13 mouse cellular contexts compared by ENCODE assay signal in the genomic region with DNA sequence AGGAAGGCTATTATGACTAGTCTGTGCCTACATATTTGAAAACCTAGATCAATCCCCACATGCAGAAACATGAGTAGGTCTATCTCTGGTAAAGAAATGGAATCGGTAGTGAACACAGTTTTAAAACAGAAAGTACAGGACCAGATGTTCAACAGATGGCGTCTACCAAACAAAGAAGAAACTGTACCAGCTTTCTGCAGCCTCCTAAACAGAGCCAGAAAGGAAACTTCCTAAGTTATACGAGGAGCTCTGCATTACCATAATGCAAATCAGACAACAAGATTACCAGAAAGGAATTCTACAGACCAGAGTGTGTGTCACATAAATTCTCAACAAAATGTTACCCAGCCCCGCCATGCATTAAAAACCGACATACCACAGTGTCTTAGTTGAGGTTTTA. TPM values are rescaled to one million over a fixed set of nuclear protein-coding genes. Genes with fewer than 3 reads are reported as not detected.
DNase-seq lines count a peak whose midpoint lies in the region; ATAC-seq and TF ChIP-seq lines count a peak whose summit lies in the region.
"Had no signal": no experiment of that assay in that cellular context is flagged by ENCODE, and none has a peak within 500 bp of the region (broad histone marks: within the 10 kb centered on the region; RNA-seq: fewer than 3 reads in every experiment).

No protein-coding gene starts in this region.

- peak; percentile 44 for DNase-seq in kidney, postnatal 0 days (ENCODE audit: low spot score)
- DNase-seq in kidney, postnatal 10 days, result no peak
- DNase-seq in 3134 (ENCODE audit: extremely low read depth, insufficient read length, low spot score), result peak; percentile 30
- no peak for DNase-seq in Patski (ENCODE audit: low read depth, low spot score)
- DNase-seq in limb, embryonic 10.5 days (ENCODE audit: low spot score), result no peak
- DNase-seq in spleen, adult 18-20 months, result no peak
- DNase-seq in heart, postnatal 4 days, result no peak
- DNase-seq: adrenal gland, postnatal 36 days; cerebellum, adult 2 months; thymus, postnatal 36 days had no signal

- ATAC-seq in kidney, postnatal 0 days (replicated peaks; ENCODE audit: low FRiP score, low read depth), result no peak
- ATAC-seq in Patski, result peak; percentile 52
- ATAC-seq: midbrain, embryonic 13.5 days had no signal

- H3K4me3 ChIP-seq in kidney, postnatal 0 days (replicated peaks; ENCODE audit: low read depth, low read length), result no peak overlapping the region
- no peak overlapping the region for H3K4me3 ChIP-seq in limb, embryonic 10.5 days
- H3K4me3 ChIP-seq: hindbrain, embryonic 10.5 days; midbrain, embryonic 13.5 days had no signal

- no peaks in the 10 kb centered on the region for H3K4me1 ChIP-seq in kidney, postnatal 0 days (replicated peaks; ENCODE audit: insufficient read depth, low read length)
- peaks cover 3% of the 10 kb centered on the region; the same call in 1 of the 2 replicates for H3K4me1 ChIP-seq in limb, embryonic 10.5 days

- in situ Hi-C loops in Patski (cut with MboI; ENCODE audit: low pct_unique_long_range_greater_than_20kb), result loop anchor here (10.0 kb wide), 1 partner anchor 599 kb away; no protein-coding TSS in a partner anchor

- H3K4me2 ChIP-seq in kidney, postnatal 0 days (ENCODE audit: low read length), result no peak overlapping the region
- H3K4me2 ChIP-seq: heart, embryonic 11.5 days; midbrain, embryonic 13.5 days had no signal

- H3K27ac ChIP-seq in kidney, postnatal 0 days, result no peak overlapping the region
- peak overlapping the region; percentile 69; the same call in 1 of the 2 replicates for H3K27ac ChIP-seq in limb, embryonic 10.5 days
- H3K27ac ChIP-seq: hindbrain, embryonic 10.5 days; midbrain, embryonic 13.5 days had no signal

- no peaks in the 10 kb centered on the region for H3K27me3 ChIP-seq in kidney, postnatal 0 days (ENCODE audit: insufficient read depth, low read length)
- H3K27me3 ChIP-seq in Patski, result peaks cover 1% of the 10 kb centered on the region
- no peaks in the 10 kb centered on the region for H3K27me3 ChIP-seq in limb, embryonic 10.5 days (ENCODE audit: low read depth, poor library complexity, severe bottlenecking)
- H3K27me3 ChIP-seq: midbrain, embryonic 13.5 days had no signal

- no peak for TF ChIP-seq CTCF in kidney, postnatal 0 days (IDR thresholded peaks at IDR 0.05; ENCODE audit: low read depth)
- no peak for TF ChIP-seq CTCF in Patski (IDR thresholded peaks at IDR 0.05)

- H3K9me3 ChIP-seq in kidney, postnatal 0 days (replicated peaks; ENCODE audit: low read length), result no peaks in the 10 kb centered on the region
- H3K9me3 ChIP-seq in limb, embryonic 10.5 days (replicated peaks), result no peaks in the 10 kb centered on the region
- H3K9me3 ChIP-seq: hindbrain, embryonic 10.5 days had no signal

- no peaks in the 10 kb centered on the region for H3K36me3 ChIP-seq in kidney, postnatal 0 days (ENCODE audit: insufficient read depth, low read length)
- H3K36me3 ChIP-seq in limb, embryonic 10.5 days, result no peaks in the 10 kb centered on the region
- H3K36me3 ChIP-seq: hindbrain, embryonic 10.5 days; midbrain, embryonic 13.5 days had no signal

- WGBS in kidney, postnatal 0 days, result 49% methylated on average over 5 of the region's 5 CpGs
- WGBS in limb, embryonic 10.5 days, result 64% methylated on average over 5 of the region's 5 CpGs

- CTCF ChIA-PET in Patski (lab: Charles Lee), result no interaction called here

- H3K9ac ChIP-seq in kidney, postnatal 0 days (ENCODE audit: low read depth, low read length), result no peak overlapping the region
- H3K9ac ChIP-seq: midbrain, embryonic 13.5 days had no signal

- POLR2A ChIA-PET in Patski (lab: Charles Lee), result no interaction called here

RNA-seq across cellular contexts. Expression of a gene that starts 23.9 kb away (rescaled TPM):
- 20.8 and 23.3 TPM in 2 replicates for polyA plus RNA-seq in kidney, postnatal 0 days (2015; fragmentation: Nextera tagmentation; extraction: Ambion mirVana)
- polyA plus RNA-seq in Patski (2021), result 39.0 TPM
- 9.6 and 17.2 TPM in 2 replicates for polyA plus RNA-seq in limb, embryonic 10.5 days (2016; fragmentation: Nextera tagmentation; extraction: Ambion mirVana)
- 10 to 100 TPM; 61.7 to 66.7 TPM for total RNA-seq in heart, postnatal 4 days (2021)

Comparison
In these comparisons a context has a peak if more than half of its experiments do, and no peak if none do; other contexts are left out.
1. DNase-seq: peak in kidney, postnatal 0 days (single experiment) and 3134 (single experiment); none in kidney, postnatal 10 days (single experiment), Patski (single experiment), limb, embryonic 10.5 days (single experiment), spleen, adult 18-20 months (0 of 2) and heart, postnatal 4 days (single experiment).